Mouse (Mus musculus): Measurements from ENCODE around the gene Pzp. TPM values are rescaled to one million over a fixed set of nuclear protein-coding genes. Genes with fewer than 3 reads are reported as not detected.

Gene Pzp
- 29.3 and 42.7 TPM in 2 replicates for polyA plus RNA-seq (2015; fragmentation: Nextera tagmentation; extraction: Ambion mirVana)

GRCm38 (mm10) chr6:128526601-128527000, at the start of gene Pzp:
TSS of gene Pzp (minus strand) at chr6:128526720.

GRCm38 (mm10) chr6:128438317-128438870, 88.1 kb downstream of the Pzp start, which contains the start of gene Fkbp4:
TSS of gene Fkbp4 (minus strand) at chr6:128438677.

Other genes with a start within 250 kb of the Pzp start
- gene Tead4, start 225.9 kb downstream of the Pzp start, polyA plus RNA-seq (2015; fragmentation: Nextera tagmentation; extraction: Ambion mirVana), result 0.95 and 1.1 TPM in 2 replicates
- 8.7 and 14.9 TPM in 2 replicates for gene Tulp3, start 170.9 kb downstream of the Pzp start, polyA plus RNA-seq (2015; fragmentation: Nextera tagmentation; extraction: Ambion mirVana)
- gene Rhno1, start 163.8 kb downstream of the Pzp start, polyA plus RNA-seq (2015; fragmentation: Nextera tagmentation; extraction: Ambion mirVana), result 35.5 and 40.3 TPM in 2 replicates
- 6.0 and 6.9 TPM in 2 replicates for gene Foxm1, start 163.8 kb downstream of the Pzp start, polyA plus RNA-seq (2015; fragmentation: Nextera tagmentation; extraction: Ambion mirVana)
- gene Tex52, start 151.3 kb downstream of the Pzp start, polyA plus RNA-seq (2015; fragmentation: Nextera tagmentation; extraction: Ambion mirVana), result 0.16 TPM in 1 of 2 replicates, not detected in the other
- not detected in 2 replicates for gene Gm44596, start 151.2 kb downstream of the Pzp start, polyA plus RNA-seq (2015; fragmentation: Nextera tagmentation; extraction: Ambion mirVana)
- 5.3 and 6.0 TPM in 2 replicates for gene Nrip2, start 127.4 kb downstream of the Pzp start, polyA plus RNA-seq (2015; fragmentation: Nextera tagmentation; extraction: Ambion mirVana)
- 20.5 and 21.0 TPM in 2 replicates for gene Itfg2, start 101.8 kb downstream of the Pzp start, polyA plus RNA-seq (2015; fragmentation: Nextera tagmentation; extraction: Ambion mirVana)
- 161 and 192 TPM in 2 replicates for gene Fkbp4, start 88.0 kb downstream of the Pzp start, polyA plus RNA-seq (2015; fragmentation: Nextera tagmentation; extraction: Ambion mirVana)
- 0.80 and 1.3 TPM in 2 replicates for gene A2ml1, start 54.9 kb upstream of the Pzp start, polyA plus RNA-seq (2015; fragmentation: Nextera tagmentation; extraction: Ambion mirVana)
- 0.14 TPM in 1 of 2 replicates, not detected in the other for gene Klrb1a, start 96.8 kb upstream of the Pzp start, polyA plus RNA-seq (2015; fragmentation: Nextera tagmentation; extraction: Ambion mirVana)
- 1.1 TPM in 1 of 2 replicates, not detected in the other for gene Clec2h, start 135.7 kb upstream of the Pzp start, polyA plus RNA-seq (2015; fragmentation: Nextera tagmentation; extraction: Ambion mirVana)
- gene Klrb1, start 196.3 kb upstream of the Pzp start, polyA plus RNA-seq (2015; fragmentation: Nextera tagmentation; extraction: Ambion mirVana), result not detected in 2 replicates

Data from adrenal gland, postnatal 0 days (tissue).